Mouse (Mus musculus) hindbrain, embryonic 10.5 days (tissue): Measurements from ENCODE around the gene Skor1. TPM values are rescaled to one million over a fixed set of nuclear protein-coding genes. Genes with fewer than 3 reads are reported as not detected.

Experiments used
- DNase-seq: peaks from one replicate; pipeline ENCODE4 v3.0.0-alpha.2; 2017; ENCODE audit warnings: low spot score
- H3K27ac ChIP-seq: fragments of 300-500 bp; sonication (generic); 2 replicates; pipeline ENCODE4 v1.5.1; 2016; ENCODE audit warnings: mild to moderate bottlenecking, moderate library complexity
- H3K27me3 ChIP-seq: fragments of 300-500 bp; sonication (generic); 2 replicates; pipeline ENCODE4 v1.6.1; 2016; ENCODE audit warnings: mild to moderate bottlenecking; ENCODE audit not compliant: poor library complexity, insufficient read depth, severe bottlenecking
- H3K36me3 ChIP-seq: fragments of 300-500 bp; sonication (generic); 2 replicates; pipeline ENCODE4 v1.6.1; 2016; ENCODE audit warnings: mild to moderate bottlenecking, moderate library complexity
- H3K4me1 ChIP-seq: fragments of 300-500 bp; sonication (generic); replicated peaks from 2 replicates; pipeline ENCODE4 v1.6.1; 2016; ENCODE audit warnings: mild to moderate bottlenecking
- H3K4me3 ChIP-seq: fragments of 300-500 bp; sonication (generic); 2 replicates; pipeline ENCODE4 v1.5.1; 2016; ENCODE audit warnings: mild to moderate bottlenecking, moderate library complexity
- H3K9me3 ChIP-seq: fragments of 300-500 bp; sonication (generic); 2 replicates; pipeline ENCODE4 v1.6.1; 2016; ENCODE audit warnings: mild to moderate bottlenecking, moderate library complexity
- WGBS: fragments of 180-500 bp; shearing (Covaris S2); methylation state at CpG from one replicate; pipeline ENCODE4 v1.1.7; 2016; 5-methylcytosine and 5-hydroxymethylcytosine counted together
- polyA plus RNA-seq: library from polyadenylated mRNA; unstranded; fragments of >200 nt; fragmentation: Nextera tagmentation; extraction: Ambion mirVana; gene quantifications from 2 replicates; pipeline ENCODE4 v1.2.1, GENCODE M21; 2016

Skor1 gene
- polyA plus RNA-seq, 1 experiment from 2014 or later = 6.8 TPM

- DNase-seq = no peak
- H3K27ac ChIP-seq = no peak overlapping the region
These were observed 26.5 kb downstream of the Skor1 start for GRCm38 (mm10) chr9:63122161-63122833.

DNA sequence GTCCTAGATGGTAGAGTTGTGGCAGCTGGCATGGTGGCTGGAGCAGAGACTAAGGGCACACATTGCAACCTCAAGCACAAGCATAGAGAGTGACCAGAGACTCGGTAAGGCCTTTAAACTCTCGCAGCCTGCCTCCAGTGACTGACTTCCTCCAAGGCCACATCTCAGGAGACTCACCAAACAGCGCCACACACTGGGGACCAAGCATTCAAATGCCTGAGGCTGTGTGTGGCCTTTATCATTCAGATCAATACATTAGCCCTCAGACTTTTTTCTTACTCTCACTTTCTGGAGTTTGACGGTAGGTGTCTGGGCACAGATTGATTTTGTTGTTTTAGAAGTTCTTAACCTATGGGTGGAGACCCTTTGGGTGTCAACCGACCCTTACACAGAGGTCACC, 30.4 kb downstream of the Skor1 start:
- Histone ChIP-seq H3K36me3 (no peaks in the 10 kb centered on the region), H3K27me3 (peaks cover 9% of the 10 kb centered on the region; the same call in 1 of the 2 replicates), H3K27ac (no peak overlapping the region), H3K4me1 (no peaks in the 10 kb centered on the region), H3K4me3 (no peak overlapping the region), H3K9me3 (no peaks in the 10 kb centered on the region)
- WGBS = 55% methylated on average over 5 of the region's 5 CpGs
- no peak for DNase-seq

More at GRCm38 (mm10) chr9:63122161-63122833, 26.5 kb downstream of the Skor1 start:
- Histone ChIP-seq H3K27me3 (peaks cover 11% of the 10 kb centered on the region), H3K36me3 (no peaks in the 10 kb centered on the region), H3K4me1 (peaks cover 7% of the 10 kb centered on the region; the same call in 1 of the 2 replicates), H3K4me3 (no peak overlapping the region), H3K9me3 (no peaks in the 10 kb centered on the region)
- 51% methylated on average over 8 of the region's 8 CpGs for WGBS

GRCm38 (mm10) chr9:63112514-63112913, 36.2 kb downstream of the Skor1 start:
- 65% methylated on average over 3 of the region's 3 CpGs for WGBS
- Histone ChIP-seq H3K36me3 (no peaks in the 10 kb centered on the region), H3K4me1 (peaks cover 23% of the 10 kb centered on the region), H3K27ac (no peak overlapping the region), H3K27me3 (0 out of 2 replicates have a peak, but pooled peaks cover 3% of the 10 kb centered on the region), H3K4me3 (no peak overlapping the region), H3K9me3 (no peaks in the 10 kb centered on the region)
- DNase-seq = no peak

GRCm38 (mm10) chr9:63109782-63110087, 39.0 kb downstream of the Skor1 start:
- peak overlapping the region; percentile 49; the same call in 1 of the 2 replicates for H3K4me3 ChIP-seq
- H3K27ac ChIP-seq = peak overlapping the region; percentile 88
- peaks cover 23% of the 10 kb centered on the region for H3K4me1 ChIP-seq
- H3K9me3 ChIP-seq = no peaks in the 10 kb centered on the region
- 47% methylated on average over 2 of the region's 2 CpGs for WGBS
- H3K27me3 ChIP-seq = no peaks in the 10 kb centered on the region
- DNase-seq = no peak
- no peaks in the 10 kb centered on the region for H3K36me3 ChIP-seq

DNA sequence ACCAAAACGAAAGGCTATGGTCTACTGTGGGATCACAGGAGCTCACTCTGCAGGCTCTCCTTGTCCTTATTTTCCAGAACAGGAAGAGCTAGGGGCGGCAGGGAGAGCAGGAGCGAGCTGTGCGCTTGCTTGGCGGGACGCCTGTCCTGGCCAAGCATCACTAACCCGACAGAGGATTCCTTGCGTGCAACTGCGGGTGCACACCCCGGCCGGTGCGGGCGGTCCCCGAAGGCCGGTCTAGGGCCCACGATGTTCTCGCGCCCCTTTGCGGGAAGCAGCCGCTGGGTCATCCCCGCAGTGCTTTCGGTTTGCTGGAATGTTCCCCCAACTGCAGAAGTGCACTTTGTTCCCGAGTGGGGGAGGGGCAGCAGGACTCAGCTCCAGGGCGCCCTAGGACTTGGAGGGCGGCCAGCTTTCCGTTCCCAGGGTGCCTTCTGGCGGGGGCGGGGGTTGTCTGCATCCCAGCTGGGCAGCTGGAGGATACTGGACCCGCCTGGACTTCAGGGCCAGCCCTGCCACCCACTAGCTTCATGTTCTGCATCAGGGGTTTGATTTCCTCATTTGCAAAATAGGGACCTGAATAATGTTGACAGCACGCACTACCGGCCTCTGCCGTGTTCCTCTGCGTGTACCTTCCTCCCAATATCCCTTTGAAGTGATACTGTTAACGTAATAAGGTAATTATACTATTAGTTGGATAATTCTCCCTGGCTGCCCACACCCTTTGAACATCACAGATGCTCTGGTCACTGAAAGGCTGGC, 39.6 kb downstream of the Skor1 start:
- 3% methylated on average over 34 of the region's 34 CpGs for WGBS
- peaks cover 23% of the 10 kb centered on the region for H3K4me1 ChIP-seq
- H3K27me3 ChIP-seq = no peaks in the 10 kb centered on the region
- peak overlapping the region; percentile 88 for H3K27ac ChIP-seq
- peak overlapping the region; percentile 49 for H3K4me3 ChIP-seq
- no peaks in the 10 kb centered on the region for H3K36me3 ChIP-seq
- H3K9me3 ChIP-seq = no peaks in the 10 kb centered on the region
- DNase-seq = peak; percentile 79

GRCm38 (mm10) chr9:63108580-63108979, 40.2 kb downstream of the Skor1 start:
- H3K4me3 ChIP-seq = peak overlapping the region; percentile 49
- no peaks in the 10 kb centered on the region for H3K36me3 ChIP-seq
- H3K27me3 ChIP-seq = no peaks in the 10 kb centered on the region
- H3K27ac ChIP-seq = peak overlapping the region; percentile 88
- no peaks in the 10 kb centered on the region for H3K9me3 ChIP-seq
- WGBS = 50% methylated on average over 4 of the region's 4 CpGs
- DNase-seq = no peak
- H3K4me1 ChIP-seq = peaks cover 23% of the 10 kb centered on the region

- Histone ChIP-seq H3K36me3 (no peaks in the 10 kb centered on the region), H3K27ac (no peak overlapping the region), H3K4me3 (no peak overlapping the region), H3K4me1 (peaks cover 10% of the 10 kb centered on the region; the same call in 1 of the 2 replicates), H3K9me3 (0 out of 2 replicates have a peak, but pooled peaks cover 3% of the 10 kb centered on the region), H3K27me3 (no peaks in the 10 kb centered on the region)
- no peak for DNase-seq
- 73% methylated on average over 5 of the region's 5 CpGs for WGBS
These were observed 48.1 kb downstream of the Skor1 start for GRCm38 (mm10) chr9:63100660-63101059.

- Histone ChIP-seq H3K27ac (no peak overlapping the region), H3K27me3 (no peaks in the 10 kb centered on the region), H3K36me3 (no peaks in the 10 kb centered on the region), H3K4me3 (no peak overlapping the region), H3K4me1 (peaks cover 14% of the 10 kb centered on the region), H3K9me3 (0 out of 2 replicates have a peak, but pooled peaks cover 3% of the 10 kb centered on the region)
- no peak for DNase-seq
These were observed 48.9 kb downstream of the Skor1 start for GRCm38 (mm10) chr9:63099876-63100275.

- H3K9me3 ChIP-seq = 0 out of 2 replicates have a peak, but pooled peaks cover 3% of the 10 kb centered on the region
- H3K36me3 ChIP-seq = no peaks in the 10 kb centered on the region
- DNase-seq = no peak
- H3K4me3 ChIP-seq = no peak overlapping the region
- no peaks in the 10 kb centered on the region for H3K27me3 ChIP-seq
- no peak overlapping the region for H3K27ac ChIP-seq
- peaks cover 14% of the 10 kb centered on the region for H3K4me1 ChIP-seq
- 90% methylated on average over 4 of the region's 4 CpGs for WGBS
These were observed 49.4 kb downstream of the Skor1 start for GRCm38 (mm10) chr9:63099344-63099743.

- Histone ChIP-seq H3K27ac (no peak overlapping the region), H3K9me3 (0 out of 2 replicates have a peak, but pooled peaks cover 3% of the 10 kb centered on the region), H3K36me3 (no peaks in the 10 kb centered on the region), H3K4me1 (peaks cover 14% of the 10 kb centered on the region), H3K27me3 (no peaks in the 10 kb centered on the region), H3K4me3 (no peak overlapping the region)
- WGBS = 82% methylated on average over 4 of the region's 4 CpGs
- no peak for DNase-seq
These were observed 49.9 kb downstream of the Skor1 start for GRCm38 (mm10) chr9:63098887-63099286.

DNA sequence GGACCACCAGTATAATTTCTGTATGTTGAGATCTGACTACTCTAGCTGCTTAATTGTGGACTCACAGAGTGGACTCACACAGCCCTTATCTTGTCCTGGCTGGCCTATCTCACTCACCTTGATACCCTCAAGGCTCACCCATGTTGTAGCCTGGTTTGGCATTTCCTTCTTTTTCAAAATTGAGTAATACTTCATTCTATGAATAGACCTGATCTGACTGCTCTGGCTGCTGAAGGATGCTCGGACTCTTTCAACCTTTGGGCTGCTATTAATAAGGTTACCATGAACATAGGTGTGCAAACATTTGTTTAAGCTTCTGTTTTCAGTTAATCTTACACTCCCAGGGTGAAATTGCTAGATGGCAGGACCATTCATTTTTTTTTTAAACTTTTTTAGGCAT, 51.6 kb downstream of the Skor1 start:
- 94% methylated on average over 1 of the region's 1 CpGs for WGBS

DNA sequence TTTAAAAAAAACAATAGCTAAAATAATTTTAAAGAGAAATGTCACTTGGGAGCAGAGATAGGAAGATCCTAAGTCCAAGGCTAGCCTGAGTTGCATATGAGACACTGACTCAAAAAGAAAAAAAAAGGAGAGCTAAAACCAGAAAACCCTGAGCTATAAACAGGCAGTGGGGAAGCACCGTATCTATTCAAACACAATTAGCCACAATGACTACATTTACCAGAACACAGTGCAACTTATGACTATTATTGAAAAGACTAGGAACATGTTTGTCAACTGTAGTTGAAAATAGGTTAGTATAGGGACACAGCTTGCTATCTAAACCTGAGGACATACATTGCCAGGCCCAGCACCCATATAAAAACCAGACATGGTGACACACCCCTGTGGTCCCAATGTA, 54.7 kb downstream of the Skor1 start:
- H3K27ac ChIP-seq = no peak overlapping the region
- no peaks in the 10 kb centered on the region for H3K27me3 ChIP-seq
- DNase-seq = no peak
- peaks cover 34% of the 10 kb centered on the region for H3K4me1 ChIP-seq
- H3K9me3 ChIP-seq = no peaks in the 10 kb centered on the region
- 89% methylated on average over 1 of the region's 1 CpGs for WGBS
- H3K4me3 ChIP-seq = no peak overlapping the region
- no peaks in the 10 kb centered on the region for H3K36me3 ChIP-seq

More for the DNA sequence above, 51.6 kb downstream of the Skor1 start:
- no peaks in the 10 kb centered on the region for H3K36me3 ChIP-seq
- peaks cover 25% of the 10 kb centered on the region for H3K4me1 ChIP-seq
- H3K27ac ChIP-seq = no peak overlapping the region
- H3K27me3 ChIP-seq = no peaks in the 10 kb centered on the region
- H3K4me3 ChIP-seq = no peak overlapping the region
- H3K9me3 ChIP-seq = 0 out of 2 replicates have a peak, but pooled peaks cover 3% of the 10 kb centered on the region
- DNase-seq = no peak

DNA sequence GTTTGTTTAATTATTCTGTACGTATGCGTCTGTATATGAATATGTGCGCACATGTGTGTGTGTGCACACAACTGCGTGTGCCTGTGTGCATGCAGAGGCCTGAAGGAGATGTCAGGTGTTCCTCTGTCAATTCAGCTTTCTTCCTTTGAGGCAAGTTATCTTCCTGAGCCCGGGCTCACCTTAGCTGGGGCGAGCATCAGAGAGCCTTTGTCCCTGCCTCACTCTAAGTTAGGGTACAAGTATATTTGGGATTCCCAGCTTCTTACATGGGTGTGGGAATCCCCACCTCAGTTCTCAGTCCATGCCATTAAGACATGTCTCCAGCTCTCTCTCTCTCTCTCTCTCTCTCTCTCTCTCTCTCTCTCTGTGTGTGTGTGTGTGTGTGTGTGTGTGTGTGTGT, 56.2 kb downstream of the Skor1 start:
- whole genome bisulfite sequencing = 5% methylated on average over 6 of the region's 6 CpGs
- DNase-seq = peak; percentile 20
- Histone ChIP-seq H3K27ac (peak overlapping the region; percentile 91), H3K36me3 (no peaks in the 10 kb centered on the region), H3K4me3 (peak overlapping the region; percentile 49), H3K4me1 (peaks cover 34% of the 10 kb centered on the region), H3K9me3 (no peaks in the 10 kb centered on the region), H3K27me3 (no peaks in the 10 kb centered on the region)
